Mouse (Mus musculus): ENCODE results near the gene Cfap74. TPM values are rescaled to one million over a fixed set of nuclear protein-coding genes. Genes with fewer than 3 reads are reported as not detected.

Cfap74 gene
- polyA plus RNA-seq, 1 experiment from 2014 or later = 4.5 TPM

- WGBS = under 1% methylated on average over 48 of the region's 51 CpGs
- Histone ChIP-seq H3K4me2 (ENCODE audit: low read length) (peak overlapping the region; percentile 85), H3K9me3 (ENCODE audit: control insufficient read depth, low read length) (no peaks in the 10 kb centered on the region), H3K4me3 (ENCODE audit: low read length) (peak overlapping the region; percentile 98), H3K27me3 (replicated peaks; ENCODE audit: control insufficient read depth, insufficient read depth, low read length) (no peaks in the 10 kb centered on the region), H3K9ac (ENCODE audit: low read depth, low read length) (peak overlapping the region; percentile 100), H3K36me3 (ENCODE audit: control insufficient read depth, insufficient read depth, low read length) (no peaks in the 10 kb centered on the region), H3K4me1 (ENCODE audit: control insufficient read depth, insufficient read depth, low read depth, low read length) (peaks cover 34% of the 10 kb centered on the region), H3K27ac (ENCODE audit: low read depth, low read length) (peak overlapping the region; percentile 95)
- no peak for ATAC-seq
These were observed 83.2 kb downstream of the Cfap74 start for GRCm38 (mm10) chr4:155492131-155492633.

GRCm38 (mm10) chr4:155494891-155495290 is 85.9 kb downstream of the Cfap74 start:
- H3K9ac ChIP-seq (ENCODE audit: low read depth, low read length) = no peak overlapping the region
- no peak overlapping the region for H3K27ac ChIP-seq (ENCODE audit: low read depth, low read length)
- H3K36me3 ChIP-seq (ENCODE audit: control insufficient read depth, insufficient read depth, low read length) = no peaks in the 10 kb centered on the region
- H3K4me3 ChIP-seq (ENCODE audit: low read length) = no peak overlapping the region
- ATAC-seq = no peak
- H3K9me3 ChIP-seq (ENCODE audit: control insufficient read depth, low read length) = no peaks in the 10 kb centered on the region
- no peaks in the 10 kb centered on the region for H3K27me3 ChIP-seq (replicated peaks; ENCODE audit: control insufficient read depth, insufficient read depth, low read length)
- H3K4me1 ChIP-seq (ENCODE audit: control insufficient read depth, insufficient read depth, low read depth, low read length) = peaks cover 28% of the 10 kb centered on the region
- 68% methylated on average over 4 of the region's 4 CpGs for WGBS
- H3K4me2 ChIP-seq (ENCODE audit: low read length) = no peak overlapping the region

GRCm38 (mm10) chr4:155497963-155498362 is 89.0 kb downstream of the Cfap74 start:
- 78% methylated on average over 3 of the region's 3 CpGs for WGBS
- peaks cover 20% of the 10 kb centered on the region for H3K4me1 ChIP-seq (ENCODE audit: control insufficient read depth, insufficient read depth, low read depth, low read length)
- H3K36me3 ChIP-seq (ENCODE audit: control insufficient read depth, insufficient read depth, low read length) = no peaks in the 10 kb centered on the region
- H3K9me3 ChIP-seq (ENCODE audit: control insufficient read depth, low read length) = no peaks in the 10 kb centered on the region
- no peak overlapping the region for H3K27ac ChIP-seq (ENCODE audit: low read depth, low read length)
- no peak for ATAC-seq
- no peak overlapping the region for H3K4me2 ChIP-seq (ENCODE audit: low read length)
- no peaks in the 10 kb centered on the region for H3K27me3 ChIP-seq (replicated peaks; ENCODE audit: control insufficient read depth, insufficient read depth, low read length)
- H3K9ac ChIP-seq (ENCODE audit: low read depth, low read length) = no peak overlapping the region
- H3K4me3 ChIP-seq (ENCODE audit: low read length) = no peak overlapping the region

GRCm38 (mm10) chr4:155501126-155501525 is 92.1 kb downstream of the Cfap74 start:
- 77% methylated on average over 2 of the region's 2 CpGs for WGBS
- no peaks in the 10 kb centered on the region for H3K36me3 ChIP-seq (ENCODE audit: control insufficient read depth, insufficient read depth, low read length)
- H3K4me1 ChIP-seq (ENCODE audit: control insufficient read depth, insufficient read depth, low read depth, low read length) = peaks cover 5% of the 10 kb centered on the region; the same call in 1 of the 2 replicates
- ATAC-seq = no peak
- H3K4me2 ChIP-seq (ENCODE audit: low read length) = no peak overlapping the region
- no peaks in the 10 kb centered on the region for H3K27me3 ChIP-seq (replicated peaks; ENCODE audit: control insufficient read depth, insufficient read depth, low read length)
- no peak overlapping the region for H3K27ac ChIP-seq (ENCODE audit: low read depth, low read length)
- H3K4me3 ChIP-seq (ENCODE audit: low read length) = no peak overlapping the region
- no peaks in the 10 kb centered on the region for H3K9me3 ChIP-seq (ENCODE audit: control insufficient read depth, low read length)
- no peak overlapping the region for H3K9ac ChIP-seq (ENCODE audit: low read depth, low read length)

GRCm38 (mm10) chr4:155505067-155505466 is 96.1 kb downstream of the Cfap74 start:
- ATAC-seq = no peak
- 68% methylated on average over 8 of the region's 8 CpGs for WGBS

GRCm38 (mm10) chr4:155505671-155506295 is 96.8 kb downstream of the Cfap74 start:
- H3K27ac ChIP-seq (ENCODE audit: low read depth, low read length) = no peak overlapping the region
- no peaks in the 10 kb centered on the region for H3K9me3 ChIP-seq (ENCODE audit: control insufficient read depth, low read length)
- H3K4me2 ChIP-seq (ENCODE audit: low read length) = no peak overlapping the region
- H3K9ac ChIP-seq (ENCODE audit: low read depth, low read length) = no peak overlapping the region
- peak; percentile 21; the same call in 1 of the 2 replicates for ATAC-seq
- WGBS = 89% methylated on average over 5 of the region's 5 CpGs
- H3K4me1 ChIP-seq (ENCODE audit: control insufficient read depth, insufficient read depth, low read depth, low read length) = peaks cover 8% of the 10 kb centered on the region
- H3K27me3 ChIP-seq (replicated peaks; ENCODE audit: control insufficient read depth, insufficient read depth, low read length) = no peaks in the 10 kb centered on the region
- no peak overlapping the region for H3K4me3 ChIP-seq (ENCODE audit: low read length)
- H3K36me3 ChIP-seq (ENCODE audit: control insufficient read depth, insufficient read depth, low read length) = no peaks in the 10 kb centered on the region

More at GRCm38 (mm10) chr4:155505067-155505466, 96.1 kb downstream of the Cfap74 start:
- Histone ChIP-seq H3K4me2 (ENCODE audit: low read length) (no peak overlapping the region), H3K9ac (ENCODE audit: low read depth, low read length) (no peak overlapping the region), H3K4me3 (ENCODE audit: low read length) (no peak overlapping the region), H3K36me3 (ENCODE audit: control insufficient read depth, insufficient read depth, low read length) (no peaks in the 10 kb centered on the region), H3K4me1 (ENCODE audit: control insufficient read depth, insufficient read depth, low read depth, low read length) (peaks cover 5% of the 10 kb centered on the region; the same call in 1 of the 2 replicates), H3K27ac (ENCODE audit: low read depth, low read length) (no peak overlapping the region), H3K27me3 (replicated peaks; ENCODE audit: control insufficient read depth, insufficient read depth, low read length) (no peaks in the 10 kb centered on the region), H3K9me3 (ENCODE audit: control insufficient read depth, low read length) (no peaks in the 10 kb centered on the region)

GRCm38 (mm10) chr4:155508614-155509013 is 99.6 kb downstream of the Cfap74 start:
- no peak overlapping the region for H3K4me2 ChIP-seq (ENCODE audit: low read length)
- no peaks in the 10 kb centered on the region for H3K27me3 ChIP-seq (replicated peaks; ENCODE audit: control insufficient read depth, insufficient read depth, low read length)
- H3K36me3 ChIP-seq (ENCODE audit: control insufficient read depth, insufficient read depth, low read length) = no peaks in the 10 kb centered on the region
- H3K4me3 ChIP-seq (ENCODE audit: low read length) = no peak overlapping the region
- H3K4me1 ChIP-seq (ENCODE audit: control insufficient read depth, insufficient read depth, low read depth, low read length) = peaks cover 8% of the 10 kb centered on the region
- 87% methylated on average over 4 of the region's 4 CpGs for WGBS
- H3K9ac ChIP-seq (ENCODE audit: low read depth, low read length) = no peak overlapping the region
- no peak overlapping the region for H3K27ac ChIP-seq (ENCODE audit: low read depth, low read length)
- no peaks in the 10 kb centered on the region for H3K9me3 ChIP-seq (ENCODE audit: control insufficient read depth, low read length)
- no peak for ATAC-seq

- H3K9me3 ChIP-seq (ENCODE audit: control insufficient read depth, low read length) = no peaks in the 10 kb centered on the region
- H3K36me3 ChIP-seq (ENCODE audit: control insufficient read depth, insufficient read depth, low read length) = no peaks in the 10 kb centered on the region
- no peaks in the 10 kb centered on the region for H3K27me3 ChIP-seq (replicated peaks; ENCODE audit: control insufficient read depth, insufficient read depth, low read length)
- no peak overlapping the region for H3K4me2 ChIP-seq (ENCODE audit: low read length)
- no peak for ATAC-seq
- 57% methylated on average over 1 of the region's 1 CpGs for WGBS
- no peak overlapping the region for H3K27ac ChIP-seq (ENCODE audit: low read depth, low read length)
- no peak overlapping the region for H3K9ac ChIP-seq (ENCODE audit: low read depth, low read length)
- H3K4me3 ChIP-seq (ENCODE audit: low read length) = no peak overlapping the region
- peaks cover 3% of the 10 kb centered on the region; the same call in 1 of the 2 replicates for H3K4me1 ChIP-seq (ENCODE audit: control insufficient read depth, insufficient read depth, low read depth, low read length)
These were observed 102.0 kb downstream of the Cfap74 start for GRCm38 (mm10) chr4:155510981-155511380.

- WGBS = 56% methylated on average over 2 of the region's 2 CpGs
- no peak for ATAC-seq
These were observed 105.8 kb downstream of the Cfap74 start for GRCm38 (mm10) chr4:155514810-155515209.

More at GRCm38 (mm10) chr4:155514810-155515209, 105.8 kb downstream of the Cfap74 start:
- H3K9me3 ChIP-seq (ENCODE audit: control insufficient read depth, low read length) = no peaks in the 10 kb centered on the region
- H3K36me3 ChIP-seq (ENCODE audit: control insufficient read depth, insufficient read depth, low read length) = no peaks in the 10 kb centered on the region
- no peak overlapping the region for H3K27ac ChIP-seq (ENCODE audit: low read depth, low read length)
- no peaks in the 10 kb centered on the region for H3K27me3 ChIP-seq (replicated peaks; ENCODE audit: control insufficient read depth, insufficient read depth, low read length)
- H3K4me2 ChIP-seq (ENCODE audit: low read length) = no peak overlapping the region
- H3K4me3 ChIP-seq (ENCODE audit: low read length) = no peak overlapping the region
- H3K4me1 ChIP-seq (ENCODE audit: control insufficient read depth, insufficient read depth, low read depth, low read length) = peaks cover 3% of the 10 kb centered on the region; the same call in 1 of the 2 replicates
- no peak overlapping the region for H3K9ac ChIP-seq (ENCODE audit: low read depth, low read length)

All from hindbrain, embryonic 16.5 days (tissue).